Mouse (Mus musculus) lung, embryonic 14.5 days (tissue): Measurements from ENCODE around the gene Mgll. TPM values are rescaled to one million over a fixed set of nuclear protein-coding genes. Genes with fewer than 3 reads are reported as not detected.

Experiments
- ATAC-seq: fragments of 200-750 bp; cut with Nextera tagmentation; 2 replicates; pipeline ENCODE4 v1.8.0; 2017; ENCODE audit warnings: mild to moderate bottlenecking, moderate TSS enrichment, moderate library complexity; ENCODE audit not compliant: insufficient read depth
- DNase-seq: peaks from one replicate; pipeline ENCODE4 v3.0.0-alpha.2; 2015
- H3K27ac ChIP-seq: fragments of 300-500 bp; sonication (generic); 2 replicates; pipeline ENCODE4 v1.5.1; 2014; ENCODE audit warnings: low read depth, mild to moderate bottlenecking, moderate library complexity
- H3K27me3 ChIP-seq: fragments of 300-500 bp; sonication (generic); 2 replicates; pipeline ENCODE4 v1.6.1; 2014; ENCODE audit warnings: low read length, control low read depth; ENCODE audit not compliant: insufficient read depth
- H3K36me3 ChIP-seq: fragments of 300-500 bp; sonication (generic); 2 replicates; pipeline ENCODE4 v1.6.1; 2014; ENCODE audit warnings: control low read depth; ENCODE audit not compliant: insufficient read depth
- H3K4me1 ChIP-seq: fragments of 300-500 bp; sonication (generic); 2 replicates; pipeline ENCODE4 v1.6.1; 2014; ENCODE audit warnings: antibody characterized with exemption, control low read depth; ENCODE audit not compliant: insufficient read depth
- H3K4me2 ChIP-seq: fragments of 300-500 bp; sonication (generic); 2 replicates; pipeline ENCODE4 v1.6.1; 2014; ENCODE audit warnings: mild to moderate bottlenecking
- H3K4me3 ChIP-seq: fragments of 300-500 bp; sonication (generic); 2 replicates; pipeline ENCODE4 v1.5.1; 2014; ENCODE audit warnings: low read depth, low read length
- H3K9ac ChIP-seq: fragments of 300-500 bp; sonication (generic); 2 replicates; pipeline ENCODE4 v1.6.1; 2014
- H3K9me3 ChIP-seq: fragments of 300-500 bp; sonication (generic); 2 replicates; pipeline ENCODE4 v1.6.1; 2016; ENCODE audit warnings: low read depth, low read length, control low read depth
- CTCF ChIP-seq: IDR thresholded peaks from 2 replicates; pipeline ENCODE4 v1.5.1; 2016; ENCODE audit warnings: antibody characterized with exemption, low read depth
- WGBS: fragments of 180-500 bp; shearing (Covaris S2); extraction: QIAGEN DNeasy Blood & Tissue Kit; methylation state at CpG from one replicate; pipeline ENCODE4 v1.1.7; 2014; 5-methylcytosine and 5-hydroxymethylcytosine counted together
- polyA plus RNA-seq: library from polyadenylated mRNA; unstranded; fragments of >200 nt; fragmentation: Nextera tagmentation; extraction: Ambion mirVana; gene quantifications from 2 replicates; pipeline ENCODE4 v1.2.1, GENCODE M21; 2014

Gene Mgll
- polyA plus RNA-seq, 1 experiment from 2014 or later, result 71.5 TPM

DNA sequence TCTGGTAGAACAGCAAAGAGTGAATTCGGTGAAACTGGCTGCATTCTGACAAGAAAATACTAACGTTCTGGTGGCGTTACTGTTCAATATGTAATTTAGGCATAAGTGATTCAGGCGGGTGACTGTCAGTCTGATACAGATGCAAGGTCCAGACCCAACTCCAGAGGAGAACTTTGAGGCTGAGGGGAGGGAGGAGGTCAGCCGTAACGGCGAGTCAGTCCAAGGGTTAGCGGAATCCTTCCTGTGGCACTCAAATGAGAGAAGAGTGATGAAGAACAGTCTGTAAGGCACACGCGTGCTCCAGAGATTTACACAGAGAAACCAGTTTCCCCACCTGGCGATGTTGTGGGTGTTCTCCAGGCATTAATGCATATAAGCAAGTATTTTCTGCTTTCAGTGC is 36.0 kb upstream of the Mgll start:
- Histone ChIP-seq H3K36me3 (no peaks in the 10 kb centered on the region), H3K9me3 (no peaks in the 10 kb centered on the region), H3K27ac (peak overlapping the region; percentile 94), H3K4me3 (no peak overlapping the region), H3K9ac (no peak overlapping the region), H3K4me1 (peaks cover 17% of the 10 kb centered on the region), H3K27me3 (no peaks in the 10 kb centered on the region), H3K4me2 (peak overlapping the region; percentile 31; the same call in 1 of the 2 replicates)
- peak; percentile 34 for DNase-seq
- TF ChIP-seq CTCF, result no peak
- WGBS, result 41% methylated on average over 11 of the region's 11 CpGs
- no peak for ATAC-seq

DNA sequence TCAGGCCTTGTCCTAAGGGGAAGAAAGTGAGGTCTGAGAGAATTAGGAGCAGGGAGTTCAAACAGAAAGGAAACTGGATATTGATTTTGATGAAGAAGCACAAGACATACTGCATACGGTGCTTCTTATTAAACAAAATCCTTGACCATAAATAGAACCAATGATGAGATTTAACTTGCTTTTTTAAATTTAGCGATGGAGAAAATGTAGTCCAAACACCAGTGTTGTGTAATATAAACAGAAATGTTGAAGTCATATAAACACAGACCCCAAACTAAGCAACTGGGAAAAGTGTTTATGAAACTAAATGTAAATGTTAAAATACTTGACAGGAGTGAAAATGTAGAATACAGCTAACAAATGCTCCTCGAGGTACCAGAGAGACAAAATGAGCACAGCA is 35.5 kb upstream of the Mgll start:
- H3K27me3 ChIP-seq, result no peaks in the 10 kb centered on the region
- H3K9me3 ChIP-seq, result no peaks in the 10 kb centered on the region
- H3K9ac ChIP-seq, result no peak overlapping the region
- 25% methylated on average over 3 of the region's 3 CpGs for WGBS
- peaks cover 12% of the 10 kb centered on the region; the same call in 1 of the 2 replicates for H3K4me1 ChIP-seq
- ATAC-seq (peak; percentile 59; the same call in 1 of the 2 replicates), DNase-seq (peak; percentile 80)
- peak overlapping the region; percentile 94 for H3K27ac ChIP-seq
- no peak for TF ChIP-seq CTCF
- no peak overlapping the region for H3K4me3 ChIP-seq
- peak overlapping the region; percentile 31; the same call in 1 of the 2 replicates for H3K4me2 ChIP-seq
- no peaks in the 10 kb centered on the region for H3K36me3 ChIP-seq

DNA sequence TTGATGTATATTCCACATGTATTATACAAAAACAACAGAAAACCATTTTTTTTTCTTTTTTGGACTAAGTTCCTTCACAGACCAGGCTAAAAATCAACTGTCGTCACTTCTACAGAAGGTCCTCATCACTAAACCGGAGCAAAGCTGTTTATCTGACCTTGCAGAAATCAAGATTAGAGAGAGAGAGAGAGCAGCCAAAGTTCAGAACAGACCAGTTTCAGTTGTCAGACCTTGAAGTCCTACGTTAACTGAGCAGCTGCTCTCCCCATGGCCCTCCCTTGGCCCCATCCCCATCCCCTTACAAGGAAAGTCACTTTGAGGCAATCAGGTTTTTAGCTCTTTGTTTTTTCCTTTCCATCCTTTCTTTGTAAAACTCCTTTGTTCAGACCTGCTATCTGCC is 34.0 kb upstream of the Mgll start:
- H3K27me3 ChIP-seq, result no peaks in the 10 kb centered on the region
- H3K4me2 ChIP-seq, result no peak overlapping the region
- H3K9me3 ChIP-seq, result no peaks in the 10 kb centered on the region
- no peak overlapping the region for H3K4me3 ChIP-seq
- DNase-seq (peak; percentile 82), ATAC-seq (peak; percentile 90)
- 38% methylated on average over 3 of the region's 3 CpGs for WGBS
- TF ChIP-seq CTCF, result no peak
- no peaks in the 10 kb centered on the region for H3K36me3 ChIP-seq
- peaks cover 11% of the 10 kb centered on the region; the same call in 1 of the 2 replicates for H3K4me1 ChIP-seq
- peak overlapping the region; percentile 82; the same call in 1 of the 2 replicates for H3K27ac ChIP-seq
- H3K9ac ChIP-seq, result no peak overlapping the region

DNA sequence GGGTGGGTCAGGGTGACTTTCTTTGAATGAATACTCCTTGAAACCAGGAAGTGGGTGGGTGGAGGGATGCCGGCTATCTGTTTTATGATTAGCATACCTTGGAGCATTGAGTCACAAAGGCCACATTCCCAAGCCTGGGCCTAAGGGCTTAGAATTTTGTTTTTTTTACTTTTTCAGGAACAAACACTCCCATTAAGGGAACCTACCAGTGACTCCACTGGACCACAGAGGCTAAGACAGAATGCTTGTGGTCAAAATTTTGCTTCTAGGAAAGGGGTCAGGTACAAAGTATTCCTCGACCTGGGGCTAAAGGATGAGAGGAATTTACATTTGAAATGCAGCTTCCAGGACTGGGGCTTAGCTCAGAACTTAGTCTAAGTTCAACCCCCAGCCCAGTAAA is 32.9 kb upstream of the Mgll start:
- TF ChIP-seq CTCF, result no peak

DNA sequence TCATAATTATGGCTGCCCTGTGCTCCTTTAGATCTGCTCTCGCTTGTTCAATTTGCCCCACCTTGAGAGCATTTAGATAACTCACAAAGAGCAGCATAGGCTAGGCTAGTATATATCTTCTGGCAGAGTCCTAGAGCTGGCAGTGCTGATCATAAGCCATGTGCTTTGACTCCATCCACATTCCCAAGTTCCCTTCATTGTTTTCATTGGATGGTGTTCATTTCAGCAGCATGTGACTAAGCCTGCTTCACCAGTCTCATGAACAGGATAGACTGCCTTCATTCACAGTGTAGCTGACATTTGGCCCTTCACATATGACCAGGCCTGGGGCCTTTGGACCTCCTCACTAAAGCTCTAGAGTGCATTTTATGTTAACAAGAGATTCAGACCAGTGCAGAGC is 21.3 kb upstream of the Mgll start:
- ATAC-seq (no peak), DNase-seq (no peak)
- no peak for TF ChIP-seq CTCF
- H3K36me3 ChIP-seq, result no peaks in the 10 kb centered on the region
- H3K4me2 ChIP-seq, result no peak overlapping the region
- no peaks in the 10 kb centered on the region for H3K27me3 ChIP-seq
- 75% methylated on average over 1 of the region's 1 CpGs for WGBS
- no peaks in the 10 kb centered on the region for H3K9me3 ChIP-seq
- H3K4me1 ChIP-seq, result no peaks in the 10 kb centered on the region
- no peak overlapping the region for H3K9ac ChIP-seq
- H3K4me3 ChIP-seq, result no peak overlapping the region
- H3K27ac ChIP-seq, result no peak overlapping the region

More for the DNA sequence above, 32.9 kb upstream of the Mgll start:
- Histone ChIP-seq H3K9ac (no peak overlapping the region), H3K9me3 (no peaks in the 10 kb centered on the region), H3K4me3 (no peak overlapping the region), H3K4me2 (no peak overlapping the region), H3K27ac (no peak overlapping the region), H3K4me1 (peaks cover 11% of the 10 kb centered on the region; the same call in 1 of the 2 replicates), H3K36me3 (no peaks in the 10 kb centered on the region), H3K27me3 (no peaks in the 10 kb centered on the region)
- 81% methylated on average over 2 of the region's 2 CpGs for WGBS
- no peak for ATAC-seq
- no peak for DNase-seq

DNA sequence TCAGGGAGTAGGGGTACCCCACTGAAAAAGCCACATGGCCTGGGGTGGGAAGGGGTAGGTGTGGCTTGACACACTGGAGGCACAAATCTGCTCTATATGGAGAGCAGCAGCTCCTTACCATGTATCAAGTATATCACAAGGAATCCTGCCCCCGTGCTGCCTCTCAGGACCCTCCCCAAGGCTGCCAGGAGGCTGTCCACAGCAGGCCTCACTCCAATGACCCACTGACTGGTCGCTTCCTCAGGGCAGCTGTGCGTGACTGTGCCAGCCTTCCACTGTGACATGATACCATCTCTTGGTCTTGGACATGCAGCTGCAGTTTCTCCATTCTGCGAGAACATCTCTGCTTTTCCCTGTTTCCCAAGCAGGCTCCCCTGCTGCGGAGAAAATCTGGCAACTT is 20.5 kb upstream of the Mgll start:
- TF ChIP-seq CTCF, result no peak
- no peak for DNase-seq
- Histone ChIP-seq H3K27me3 (no peaks in the 10 kb centered on the region), H3K36me3 (no peaks in the 10 kb centered on the region), H3K4me1 (no peaks in the 10 kb centered on the region), H3K4me2 (no peak overlapping the region), H3K27ac (no peak overlapping the region), H3K9ac (no peak overlapping the region), H3K9me3 (no peaks in the 10 kb centered on the region), H3K4me3 (no peak overlapping the region)
- WGBS, result 81% methylated on average over 5 of the region's 5 CpGs
- ATAC-seq, result no peak

DNA sequence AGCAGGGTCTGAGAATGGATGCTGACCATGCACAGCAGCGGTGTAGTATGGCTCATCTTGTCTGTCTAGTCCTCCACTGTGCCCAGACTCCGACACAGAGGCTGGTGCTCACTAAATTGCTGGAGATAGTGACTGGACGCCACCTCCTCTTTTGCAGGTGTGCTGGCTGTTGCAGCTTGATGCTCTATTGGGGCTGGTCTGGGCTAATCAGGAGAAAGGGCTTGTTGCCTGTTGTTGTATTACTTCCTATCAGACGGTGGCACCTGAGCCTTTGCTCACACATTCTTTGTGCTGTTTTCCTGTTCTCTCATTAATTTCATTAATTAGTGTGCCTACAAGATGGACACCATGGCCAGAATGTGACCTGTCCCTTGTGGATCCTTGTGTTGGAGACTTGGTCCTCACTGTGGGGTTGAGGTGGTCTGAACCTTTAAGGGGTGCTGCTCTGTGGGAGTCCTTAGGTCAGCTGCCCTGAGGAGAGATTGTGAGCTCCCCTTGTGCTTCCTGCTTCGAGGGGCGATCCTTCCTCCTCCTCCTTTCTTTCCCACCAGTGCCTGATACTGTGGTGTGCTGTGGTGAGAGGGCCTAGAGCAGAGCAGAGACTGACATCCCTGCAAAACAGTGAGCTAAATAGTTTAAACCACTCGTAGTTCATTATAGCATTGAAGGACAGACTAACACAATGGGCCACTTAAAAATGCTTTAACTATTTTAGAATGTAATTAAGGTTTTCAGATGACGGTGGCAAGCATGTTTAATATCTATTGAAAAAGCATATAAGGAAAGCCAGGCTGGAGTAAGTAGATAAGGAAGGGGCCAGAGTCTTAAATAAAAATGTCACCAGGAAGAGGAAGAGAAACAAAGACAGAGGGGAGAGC is 15.6 kb upstream of the Mgll start:
- Histone ChIP-seq H3K27me3 (no peaks in the 10 kb centered on the region), H3K9me3 (no peaks in the 10 kb centered on the region), H3K27ac (no peak overlapping the region), H3K4me2 (no peak overlapping the region), H3K36me3 (no peaks in the 10 kb centered on the region), H3K4me3 (no peak overlapping the region), H3K4me1 (no peaks in the 10 kb centered on the region), H3K9ac (no peak overlapping the region)
- WGBS, result 62% methylated on average over 8 of the region's 8 CpGs
- DNase-seq (no peak), ATAC-seq (no peak)
- TF ChIP-seq CTCF, result no peak
